Mouse (Mus musculus): ENCODE measurements around the gene Me1.
"Not testable (repeated sequence)": the region's sequence is repeated elsewhere in the genome, so short reads cannot be mapped to it uniquely, and the experiment has no call there.

GRCm38 (mm10) chr9:86594357-86594767 is 101.4 kb downstream of the Me1 start:
- TF ChIP-seq POLR2A, CTCF (IDR thresholded peaks at IDR 0.05; ENCODE audit: extremely low read depth, insufficient read depth, low read length): not testable (repeated sequence)
